Mouse (Mus musculus) lung, adult 2 months (tissue): ENCODE results near the gene Tmem160.

Experiments
- CTCF ChIP-seq: fragments of 200-500 bp; IDR thresholded peaks from 2 replicates; pipeline ENCODE4 v1.5.1; 2011; ENCODE audit warnings: mild to moderate bottlenecking, low read length, control low read depth; ENCODE audit not compliant: insufficient read depth
- POLR2A ChIP-seq: fragments of 200-500 bp; IDR thresholded peaks from 2 replicates; pipeline ENCODE4 v1.6.1; 2011; ENCODE audit warnings: low read depth, mild to moderate bottlenecking, control low read depth, low read length, borderline replicate concordance; ENCODE audit errors: extremely low read depth

GRCm38 (mm10) chr7:16422222-16422856 lies 30.2 kb upstream of the Tmem160 start:
- TF ChIP-seq CTCF (no peak), POLR2A (no peak)
